12 mouse cellular contexts compared by ENCODE assay signal in the genomic region with DNA sequence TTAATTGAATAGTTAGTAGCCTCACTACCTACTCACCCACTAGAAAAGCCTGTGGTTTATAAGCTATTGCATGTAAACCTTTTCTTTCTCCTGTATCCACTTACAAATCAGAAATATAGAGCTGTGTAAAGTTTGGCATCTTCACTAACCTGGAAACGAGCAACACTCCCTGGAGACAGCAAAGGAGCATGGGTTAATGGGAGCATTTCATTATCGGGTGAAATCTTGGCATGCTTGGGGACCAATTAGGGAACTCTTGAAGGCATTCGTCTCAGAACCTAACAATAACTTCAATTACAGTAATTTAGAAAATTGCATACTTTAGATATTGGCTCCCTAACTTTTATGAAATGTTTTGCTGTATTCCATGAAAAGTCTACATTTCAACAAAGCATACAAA.
"Had no signal": no experiment of that assay in that cellular context is flagged by ENCODE, and none has a peak within 500 bp of the region (broad histone marks: within the 10 kb centered on the region; RNA-seq: fewer than 3 reads in every experiment).

No protein-coding gene starts in this region.

- H3K4me1 ChIP-seq: limb, embryonic 10.5 days; liver, embryonic 15.5 days had no signal

- H3K4me2 ChIP-seq: liver, embryonic 11.5 days; liver, embryonic 15.5 days had no signal

- H3K9ac ChIP-seq: liver, embryonic 15.5 days had no signal

- H3K9me3 ChIP-seq: limb, embryonic 10.5 days had no signal

- H3K4me3 ChIP-seq: limb, embryonic 10.5 days; liver, embryonic 15.5 days had no signal

- H3K27me3 ChIP-seq: liver, embryonic 15.5 days had no signal

- ATAC-seq: lung, postnatal 0 days; midbrain, embryonic 16.5 days had no signal

- DNase-seq: kidney, adult 9 months; kidney, postnatal 36 days; layer of hippocampus, adult 9-11 months; lung, adult 2 months; lung, postnatal 36 days; thymus, postnatal 36 days had no signal

- H3K36me3 ChIP-seq: limb, embryonic 10.5 days; liver, embryonic 15.5 days had no signal

- H3K27ac ChIP-seq: kidney, postnatal 0 days; limb, embryonic 10.5 days; liver, embryonic 15.5 days had no signal
